Mouse (Mus musculus) CH12.LX (cell line): Measurements from ENCODE around the gene Hmox2. TPM values are rescaled to one million over a fixed set of nuclear protein-coding genes. Genes with fewer than 3 reads are reported as not detected.

Experiments used
- DNase-seq: peaks from one replicate; pipeline ENCODE4 v3.0.0-alpha.2; 2013; ENCODE audit errors: extremely low read depth
- H3K27ac ChIP-seq: 2 replicates; pipeline ENCODE4 v1.5.1; 2012; ENCODE audit warnings: low read depth, mild to moderate bottlenecking, control low read depth, moderate library complexity; ENCODE audit not compliant: insufficient read depth
- H3K27me3 ChIP-seq: replicated peaks from 2 replicates; pipeline ENCODE3; 2012; ENCODE audit warnings: inconsistent platforms
- H3K36me3 ChIP-seq, 2 experiments: replicated peaks in 1 of 2; 2 replicates each; pipeline versions ENCODE3 to v1.6.1; 2012; ENCODE audit warnings: inconsistent platforms in 1 of 2, low read length in 1 of 2, mild to moderate bottlenecking in 1 of 2, mixed read lengths in 1 of 2, moderate library complexity in 1 of 2; ENCODE audit not compliant: control insufficient read depth in 1 of 2, insufficient read depth in 1 of 2
- H3K4me1 ChIP-seq, 2 experiments: 2 replicates each; pipeline ENCODE4 v1.6.1; 2012; ENCODE audit warnings: inconsistent platforms in 1 of 2, moderate library complexity in 1 of 2; ENCODE audit not compliant: insufficient read depth in 2 of 2, control insufficient read depth in 1 of 2
- H3K4me2 ChIP-seq: 2 replicates; pipeline ENCODE4 v1.6.1; 2012; ENCODE audit warnings: low read depth, mild to moderate bottlenecking, control low read depth; ENCODE audit not compliant: poor library complexity, insufficient read depth, severe bottlenecking
- H3K4me3 ChIP-seq, 3 experiments: fragments of 150-350 bp in 1 of 3; sonication (generic) in 1 of 3; replicated peaks in 1 of 3; 2 replicates each; pipeline versions ENCODE3 to v1.5.1; 2011 to 2012; ENCODE audit warnings: low read depth in 2 of 3, low read length in 2 of 3, mild to moderate bottlenecking in 2 of 3, moderate library complexity in 2 of 3, control low read depth in 1 of 3, improper control_type of control experiment in 1 of 3, inconsistent platforms in 1 of 3, mixed read lengths in 1 of 3; ENCODE audit not compliant: poor library complexity in 1 of 3
- H3K79me2 ChIP-seq: replicated peaks from 2 replicates; pipeline ENCODE4 v1.6.1; 2012; ENCODE audit warnings: mild to moderate bottlenecking, moderate library complexity; ENCODE audit not compliant: control insufficient read depth, poor library complexity, insufficient read depth, severe bottlenecking; ENCODE audit errors: extremely low read depth
- H3K9ac ChIP-seq: 2 replicates; pipeline ENCODE4 v1.6.1; 2012; ENCODE audit warnings: low read depth, mild to moderate bottlenecking, control low read depth, moderate library complexity; ENCODE audit not compliant: insufficient read depth
- H3K9me3 ChIP-seq: replicated peaks from 2 replicates; pipeline ENCODE3; 2012; ENCODE audit warnings: low read length, inconsistent platforms, mixed read lengths
- BHLHE40 ChIP-seq: IDR thresholded peaks from 2 replicates; pipeline ENCODE4 v1.6.1; 2011; ENCODE audit warnings: mild to moderate bottlenecking, low read depth, low read length, improper control_type of control experiment
- CHD1 ChIP-seq: IDR thresholded peaks from 2 replicates; pipeline ENCODE4 v1.6.1; 2012; ENCODE audit warnings: low read depth, low read length, improper control_type of control experiment, inconsistent platforms
- CHD2 ChIP-seq: IDR thresholded peaks from 2 replicates; pipeline ENCODE4 v1.6.1; 2011; ENCODE audit warnings: low read length, improper control_type of control experiment
- ELF1 ChIP-seq: IDR thresholded peaks from 2 replicates; pipeline ENCODE4 v1.6.1; 2014; ENCODE audit warnings: low read depth, mild to moderate bottlenecking, inconsistent platforms, low read length, improper control_type of control experiment
- EP300 ChIP-seq: IDR thresholded peaks from 2 replicates; pipeline ENCODE4 v1.6.1; 2011; ENCODE audit warnings: low read length, improper control_type of control experiment
- ETS1 ChIP-seq: conservative IDR thresholded peaks from 2 replicates; pipeline ENCODE4 v1.6.1; 2012; ENCODE audit warnings: low read depth, mild to moderate bottlenecking, inconsistent platforms, low read length, improper control_type of control experiment, moderate library complexity
- GABPA ChIP-seq: IDR thresholded peaks from 2 replicates; pipeline ENCODE4 v1.6.1; 2012; ENCODE audit warnings: low read depth, low read length, improper control_type of control experiment, inconsistent platforms; ENCODE audit not compliant: insufficient replicate concordance
- IRF4 ChIP-seq: IDR thresholded peaks from 2 replicates; pipeline ENCODE4 v1.6.1; 2014; ENCODE audit warnings: low read depth, mild to moderate bottlenecking, inconsistent platforms, low read length, improper control_type of control experiment
- JUN ChIP-seq: IDR thresholded peaks from 2 replicates; pipeline ENCODE4 v1.6.1; 2011; ENCODE audit warnings: low read depth, mild to moderate bottlenecking, low read length, improper control_type of control experiment, moderate library complexity; ENCODE audit not compliant: insufficient read depth
- JUND ChIP-seq: conservative IDR thresholded peaks from 2 replicates; pipeline ENCODE4 v1.6.1; 2011; ENCODE audit warnings: low read depth, low read length, improper control_type of control experiment
- KAT2A ChIP-seq: IDR thresholded peaks from 2 replicates; pipeline ENCODE4 v1.6.1; 2012; ENCODE audit warnings: low read length, improper control_type of control experiment, inconsistent platforms; ENCODE audit not compliant: insufficient replicate concordance
- MAFK ChIP-seq: IDR thresholded peaks from 2 replicates; pipeline ENCODE4 v1.6.1; 2011; ENCODE audit warnings: low read length, improper control_type of control experiment; ENCODE audit not compliant: insufficient replicate concordance
- MXI1 ChIP-seq: IDR thresholded peaks from 2 replicates; pipeline ENCODE4 v1.6.1; 2011; ENCODE audit warnings: mild to moderate bottlenecking, low read depth, low read length, improper control_type of control experiment
- MYC ChIP-seq: IDR thresholded peaks from 2 replicates; pipeline ENCODE4 v1.6.1; 2011; ENCODE audit warnings: low read depth, mild to moderate bottlenecking, improper control_type of control experiment, low read length
- NRF1 ChIP-seq: IDR thresholded peaks from 2 replicates; pipeline ENCODE4 v1.6.1; 2014; ENCODE audit warnings: low read depth, mild to moderate bottlenecking, inconsistent platforms, low read length, improper control_type of control experiment, moderate library complexity
- PAX5 ChIP-seq: IDR thresholded peaks from 2 replicates; pipeline ENCODE4 v1.6.1; 2012; ENCODE audit warnings: low read length, inconsistent platforms, mixed read lengths
- POLR2A ChIP-seq: IDR thresholded peaks from 2 replicates; pipeline ENCODE4 v1.6.1; 2011; ENCODE audit warnings: low read depth, mild to moderate bottlenecking, improper control_type of control experiment, low read length
- RCOR1 ChIP-seq: conservative IDR thresholded peaks from 2 replicates; pipeline ENCODE4 v1.6.1; 2012; ENCODE audit warnings: low read depth, mild to moderate bottlenecking, inconsistent platforms, low read length, improper control_type of control experiment
- SMC3 ChIP-seq: IDR thresholded peaks from 2 replicates; pipeline ENCODE4 v1.6.1; 2011; ENCODE audit warnings: low read depth, low read length, improper control_type of control experiment
- ZC3H11A ChIP-seq: IDR thresholded peaks from 2 replicates; pipeline ENCODE4 v1.6.1; 2012; ENCODE audit warnings: low read depth, mild to moderate bottlenecking, inconsistent platforms, low read length, improper control_type of control experiment
- ZKSCAN1 ChIP-seq: IDR thresholded peaks from 2 replicates; pipeline ENCODE4 v1.6.1; 2012; ENCODE audit warnings: low read depth, inconsistent platforms, low read length, improper control_type of control experiment, borderline replicate concordance
- ZMIZ1 ChIP-seq: IDR thresholded peaks from 2 replicates; pipeline ENCODE4 v1.6.1; 2012; ENCODE audit warnings: low read depth, mild to moderate bottlenecking, inconsistent platforms, low read length, improper control_type of control experiment
- dilution Hi-C: fragments of 300-500 bp; cut with MboI; formaldehyde crosslinking; loops from 2 replicates; pipeline ENCODE4 v1.14.3; 2020; ENCODE audit warnings: low sequenced_read_pairs; ENCODE audit not compliant: extremely low pct_unique_long_range_greater_than_20kb, extremely low pct_ligation_motif_present
- in situ Hi-C: fragments of 300-500 bp; cut with MboI; formaldehyde crosslinking; loops from 3 replicates; pipeline ENCODE4 v1.14.3; 2019; ENCODE audit warnings: low sequenced_read_pairs, low pct_ligation_motif_present, low pct_unique_long_range_greater_than_20kb, mixed read lengths
- polyA plus RNA-seq: library from polyadenylated mRNA; unstranded; fragments of >175 nt; gene quantifications from 2 replicates; pipeline ENCODE4 v1.2.1, GENCODE M21; 2012; ENCODE audit warnings: low read depth; ENCODE audit not compliant: insufficient read length
- total RNA-seq, 2 experiments: library from RNA; depleted of rRNA; stranded (reverse); fragments of 300-350 nt in 1 of 2; fragments of >200 nt in 1 of 2; gene quantifications; 2 replicates each; pipeline ENCODE4 v1.2.3; 2012 to 2014

Gene Hmox2
- total and polyA plus RNA-seq, 3 experiments = 72.3 to 91.9 (median 74.0) TPM

- no peak overlapping the region for H3K27ac ChIP-seq
- dilution Hi-C loops (no loop called here), in situ Hi-C loops (no loop called here)
- H3K9ac ChIP-seq = no peak overlapping the region
- H3K4me2 ChIP-seq = no peak overlapping the region
- peaks cover 10% of the 10 kb centered on the region for H3K9me3 ChIP-seq
- H3K27me3 ChIP-seq = no peaks in the 10 kb centered on the region
- no peak for TF ChIP-seq ZMIZ1
- TF ChIP-seq MXI1 = no peak
- no peak for TF ChIP-seq ELF1
- TF ChIP-seq CHD2 = no peak
- TF ChIP-seq POLR2A = no peak
- no peak for TF ChIP-seq ETS1
- TF ChIP-seq ZC3H11A = no peak
- no peak for TF ChIP-seq BHLHE40
- TF ChIP-seq CHD1 = no peak
- TF ChIP-seq JUN = no peak
- TF ChIP-seq EP300 = no peak
- no peak for TF ChIP-seq SMC3
- TF ChIP-seq ZKSCAN1 = no peak
- no peak for TF ChIP-seq PAX5
- TF ChIP-seq GABPA = no peak
- TF ChIP-seq RCOR1 = no peak
- no peak for TF ChIP-seq NRF1
- TF ChIP-seq MAFK = no peak
- no peak for TF ChIP-seq MYC
- H3K36me3 ChIP-seq = peaks cover 0 to 24% of the 10 kb centered on the region in 2 experiments
- no peak overlapping the region for H3K4me3 ChIP-seq
- H3K4me1 ChIP-seq = peaks cover 0 to 21% of the 10 kb centered on the region in 2 experiments; a peak in 1 of 4 replicates
- peaks cover 30% of the 10 kb centered on the region for H3K79me2 ChIP-seq
- DNase-seq = no peak
These were observed 16.0 kb downstream of the Hmox2 start for GRCm38 (mm10) chr16:4742186-4742585.

GRCm38 (mm10) chr16:4752155-4752554, 26.0 kb downstream of the Hmox2 start:
- in situ Hi-C loops = loop anchor here (25.0 kb wide), 1 partner anchor 110 kb away; no protein-coding TSS in a partner anchor
- Histone ChIP-seq H3K4me3 (no peak overlapping the region), H3K9ac (no peak overlapping the region), H3K79me2 (no peaks in the 10 kb centered on the region), H3K4me2 (no peak overlapping the region), H3K9me3 (no peaks in the 10 kb centered on the region), H3K27ac (no peak overlapping the region), H3K4me1 (peaks cover 4 to 21% of the 10 kb centered on the region in 2 experiments; a peak in 3 of 4 replicates), H3K36me3 (peaks cover 0 to 12% of the 10 kb centered on the region in 2 experiments), H3K27me3 (no peaks in the 10 kb centered on the region)
- DNase-seq = peak; percentile 61
- TF ChIP-seq JUND = peak; percentile 84
- peak; percentile 89 for TF ChIP-seq IRF4
- TF ChIP-seq EP300 = peak; percentile 88
- TF ChIP-seq JUN = peak; percentile 60; the same call in 1 of the 2 replicates
- no peak for TF ChIP-seq KAT2A
- dilution Hi-C loops = no loop called here
